Mouse (Mus musculus): ENCODE measurements around the gene Qrich2.
A peak's percentile ranks its signal among the peaks of the same experiment; 100 is the strongest.

Gene Qrich2

DNA sequence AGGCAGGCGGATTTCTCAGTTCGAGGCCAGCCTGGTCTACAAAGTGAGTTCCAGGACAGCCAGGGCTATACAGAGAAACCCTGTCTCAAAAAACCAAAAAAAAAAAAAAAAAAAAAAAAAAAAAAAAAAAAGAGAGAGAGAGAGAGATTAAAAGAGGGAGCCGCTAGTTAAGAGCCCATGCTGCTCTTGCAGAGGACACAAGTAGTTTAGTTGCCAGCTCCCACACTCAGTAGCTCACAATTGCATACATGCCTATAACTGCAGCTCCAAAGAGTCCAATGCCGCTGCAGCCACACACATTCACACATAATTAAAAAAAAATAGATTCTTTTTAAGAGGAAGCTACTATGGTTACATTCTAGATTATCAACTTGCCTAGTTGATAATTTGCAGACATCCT lies 55.6 kb downstream of the Qrich2 start:
- peak; percentile 44 for DNase-seq (ENCODE audit: low read depth)

GRCm38 (mm10) chr11:116409008-116409407 lies 57.0 kb downstream of the Qrich2 start:
- DNase-seq (ENCODE audit: low read depth) = peak; percentile 66

GRCm38 (mm10) chr11:116406231-116406728 lies 59.8 kb downstream of the Qrich2 start:
- DNase-seq (ENCODE audit: low read depth) = peak; percentile 97

DNA sequence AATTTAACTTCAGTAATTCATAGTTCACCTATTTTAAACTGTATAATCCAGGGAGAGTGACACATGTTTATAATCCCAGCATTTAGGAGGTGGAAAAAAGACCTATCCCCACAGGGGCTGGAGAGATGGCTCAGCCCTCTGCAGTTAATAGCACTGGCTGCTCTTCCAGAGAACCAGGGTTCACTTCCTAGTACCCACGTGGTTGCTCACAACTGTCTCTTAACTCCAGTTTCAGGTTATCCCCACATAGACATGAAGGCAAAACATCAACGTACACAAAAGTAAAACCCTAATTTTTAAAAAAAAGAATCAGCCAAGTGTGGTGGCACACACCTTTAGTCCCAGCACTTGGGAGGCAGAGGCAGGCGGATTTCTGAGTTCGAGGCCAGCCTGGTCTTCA lies 60.4 kb downstream of the Qrich2 start:
- peak; percentile 59 for DNase-seq (ENCODE audit: low read depth)

DNA sequence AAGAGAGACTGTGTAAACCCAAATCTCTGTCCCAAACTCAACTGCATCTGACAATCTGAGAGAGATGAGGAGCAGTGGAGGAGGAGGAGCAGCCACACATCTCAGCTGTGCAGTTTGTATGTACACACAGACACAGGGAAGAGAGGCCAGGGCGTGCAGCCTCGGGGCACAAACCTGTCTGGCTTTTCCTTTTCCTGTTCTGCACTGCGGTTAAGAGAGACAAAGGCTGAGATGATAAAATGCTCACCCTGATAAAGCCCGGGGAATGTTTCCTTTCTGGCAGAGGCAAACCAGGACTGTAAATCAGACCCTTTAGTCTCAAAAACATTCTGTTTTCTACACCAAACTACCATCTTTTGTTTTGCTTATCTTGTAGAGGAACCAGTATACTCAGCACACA lies 65.5 kb downstream of the Qrich2 start:
- DNase-seq (ENCODE audit: low read depth) = peak; percentile 43

- DNase-seq (ENCODE audit: low read depth) = peak; percentile 23
Measured at GRCm38 (mm10) chr11:116398348-116398677, 67.7 kb downstream of the Qrich2 start.

DNA sequence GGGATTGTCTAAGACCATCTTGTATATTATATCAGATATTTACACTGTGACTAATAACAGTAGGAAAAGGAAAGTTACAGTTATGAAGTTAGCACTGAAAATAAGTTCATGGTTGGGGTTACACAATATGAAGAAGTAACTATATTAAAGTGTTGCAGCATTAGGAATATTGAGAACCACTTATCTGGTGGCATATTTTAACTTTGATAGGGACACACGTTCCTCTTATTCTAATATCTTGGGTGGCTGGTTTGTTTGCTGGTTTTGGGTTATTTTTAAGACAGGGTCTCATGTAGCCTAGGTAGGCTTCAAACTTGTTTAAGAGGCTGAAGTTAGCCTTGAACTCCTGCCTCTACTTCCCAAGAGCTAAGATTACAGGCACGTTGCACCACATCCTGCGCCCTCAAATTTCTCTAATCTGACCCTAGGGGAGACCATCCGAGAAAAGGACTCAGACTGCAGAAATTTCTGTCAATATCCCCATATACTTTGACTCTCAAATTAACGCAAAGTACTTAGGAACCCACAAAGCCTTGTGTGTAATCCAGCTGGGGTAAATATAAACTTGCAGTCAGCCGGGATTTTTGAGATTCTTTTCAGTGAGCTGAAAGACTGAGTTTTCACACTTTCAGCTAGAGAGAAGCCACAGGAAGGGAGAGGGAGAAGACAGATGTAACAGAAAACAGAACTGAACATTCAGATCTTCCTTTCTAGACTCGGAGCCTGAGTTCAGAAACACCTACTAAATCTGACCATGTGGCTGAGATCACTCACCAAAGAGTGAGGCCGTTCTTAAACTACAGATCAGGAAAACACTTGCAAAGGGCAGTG lies 68.3 kb downstream of the Qrich2 start:
- DNase-seq (ENCODE audit: low read depth) = peak; percentile 56

DNA sequence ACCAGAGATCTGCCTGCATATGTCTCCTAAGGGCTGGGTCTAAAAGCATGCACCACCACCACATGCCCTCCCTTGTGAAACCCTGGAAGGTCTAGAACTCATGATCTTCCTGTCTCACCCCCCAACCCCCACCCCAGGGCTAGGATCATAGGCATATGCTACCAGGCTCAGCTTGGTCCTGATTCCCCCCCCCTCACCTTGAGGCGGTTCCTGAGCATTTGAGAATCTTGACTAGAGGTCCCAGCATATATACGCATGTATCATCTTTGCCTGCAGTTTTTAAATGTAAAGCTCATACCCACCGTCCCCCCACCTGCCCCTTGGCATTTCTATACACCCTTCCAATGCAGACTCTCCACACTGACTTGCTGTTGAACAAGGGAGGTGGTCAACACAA lies 69.1 kb downstream of the Qrich2 start:
- peak; percentile 57 for DNase-seq (ENCODE audit: low read depth)

GRCm38 (mm10) chr11:116396276-116396933 lies 69.6 kb downstream of the Qrich2 start:
- peak; percentile 61 for DNase-seq (ENCODE audit: low read depth)

DNA sequence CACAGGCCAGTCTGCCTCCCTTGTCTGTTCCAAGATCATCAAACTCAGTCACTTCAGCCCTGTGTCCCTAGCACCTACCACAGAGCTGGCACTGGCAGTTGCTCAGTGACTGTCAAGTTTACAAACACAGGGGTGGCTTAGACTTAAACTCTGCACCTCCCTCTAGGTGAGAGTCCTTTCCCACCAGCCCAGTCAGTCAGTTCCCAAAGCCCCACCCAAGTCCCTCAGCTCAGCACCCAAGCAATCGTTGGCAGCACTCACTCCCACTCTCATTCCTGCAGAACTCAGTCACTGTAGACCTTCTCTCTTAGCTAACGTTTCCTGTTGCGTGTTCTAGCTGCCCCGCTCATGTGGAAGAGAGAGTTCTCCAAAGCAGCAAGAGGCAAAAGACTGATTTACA lies 71.3 kb downstream of the Qrich2 start:
- peak; percentile 71 for DNase-seq (ENCODE audit: low read depth)
